Mouse (Mus musculus): ENCODE measurements around the gene Gm36245.

The Gm36245 gene

GRCm38 (mm10) chr15:77598958-77599357 is at the start of gene Gm36245:
Gene Gm36245, plus strand, starts transcription at chr15:77599258.
- no peaks in the 10 kb centered on the region for H3K4me1 ChIP-seq (replicated peaks; ENCODE audit: low read depth, low read length)
- no peaks in the 10 kb centered on the region for H3K36me3 ChIP-seq (ENCODE audit: insufficient read depth, low read length)
- H3K4me3 ChIP-seq (replicated peaks; ENCODE audit: low read length): no peak within 1 kb of the TSS
- no peaks in the 10 kb centered on the region for H3K9me3 ChIP-seq (ENCODE audit: low read length)
- H3K27me3 ChIP-seq (ENCODE audit: insufficient read depth, low read length): no peaks in the 10 kb centered on the region
- TF ChIP-seq CTCF (conservative IDR thresholded peaks at IDR 0.05; ENCODE audit: low read length): no peak
- no peak for TF ChIP-seq NANOG (IDR thresholded peaks at IDR 0.05; ENCODE audit: borderline replicate concordance, low read length)
- no peak for TF ChIP-seq POU5F1 (IDR thresholded peaks at IDR 0.05; ENCODE audit: borderline replicate concordance, low read length)

DNA sequence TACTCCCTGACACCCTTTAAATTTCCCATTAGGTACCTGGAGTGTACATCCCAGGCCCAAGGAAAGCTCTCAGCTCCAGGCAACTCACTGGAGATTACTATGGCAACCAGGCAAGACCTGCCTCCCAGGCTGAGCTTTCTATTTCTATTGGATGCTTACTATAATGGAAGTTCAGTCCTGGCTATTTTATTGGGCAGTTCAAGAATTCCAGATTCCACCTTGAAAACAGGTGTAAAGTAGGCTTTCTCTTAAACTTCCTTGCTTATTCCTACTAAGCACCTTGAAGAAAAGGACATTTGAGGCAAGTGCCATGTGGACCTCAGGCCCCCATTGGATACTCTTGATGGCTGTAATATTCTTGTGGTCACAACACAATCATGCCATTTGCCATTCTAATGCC is 37.3 kb upstream of the Gm36245 start, which contains the start of gene 1700025B11Rik:
Gene 1700025B11Rik (minus strand): TSS at position 101 of the 400 bp plus-strand sequence.
- Histone ChIP-seq H3K4me3 (replicated peaks; ENCODE audit: low read length) (no peak within 1 kb of the TSS), H3K9me3 (ENCODE audit: low read length) (no peaks in the 10 kb centered on the region), H3K27me3 (ENCODE audit: insufficient read depth, low read length) (no peaks in the 10 kb centered on the region), H3K4me1 (replicated peaks; ENCODE audit: low read depth, low read length) (peaks cover 14% of the 10 kb centered on the region), H3K36me3 (ENCODE audit: insufficient read depth, low read length) (no peaks in the 10 kb centered on the region)
- TF ChIP-seq CTCF (conservative IDR thresholded peaks at IDR 0.05; ENCODE audit: low read length) (no peak), NANOG (IDR thresholded peaks at IDR 0.05; ENCODE audit: borderline replicate concordance, low read length) (no peak), POU5F1 (IDR thresholded peaks at IDR 0.05; ENCODE audit: borderline replicate concordance, low read length) (no peak)

DNA sequence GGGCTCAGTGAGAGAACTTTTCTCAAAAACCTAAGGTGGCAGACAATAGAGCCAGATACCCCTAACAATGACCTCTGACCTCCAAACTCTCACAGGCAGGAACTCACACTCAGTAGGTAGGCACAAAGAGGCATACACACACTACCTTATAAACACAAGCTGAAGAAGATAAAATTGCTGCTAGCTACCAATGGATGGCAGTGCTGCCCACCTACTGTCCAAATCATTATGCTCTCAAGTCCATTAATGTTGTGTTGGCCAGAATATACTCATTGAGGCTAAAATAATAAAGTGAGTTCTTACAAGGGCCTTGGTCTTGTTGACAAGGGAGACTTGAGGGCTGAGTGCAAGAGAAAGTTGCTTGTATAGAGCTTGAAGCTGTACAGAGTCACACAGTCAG is 35.8 kb upstream of the Gm36245 start:
- Histone ChIP-seq H3K27me3 (ENCODE audit: insufficient read depth, low read length) (no peaks in the 10 kb centered on the region), H3K9me3 (ENCODE audit: low read length) (peaks cover 7% of the 10 kb centered on the region), H3K36me3 (ENCODE audit: insufficient read depth, low read length) (no peaks in the 10 kb centered on the region), H3K4me1 (replicated peaks; ENCODE audit: low read depth, low read length) (peaks cover 14% of the 10 kb centered on the region), H3K4me3 (replicated peaks; ENCODE audit: low read length) (no peak overlapping the region)
- TF ChIP-seq CTCF (conservative IDR thresholded peaks at IDR 0.05; ENCODE audit: low read length) (no peak), NANOG (IDR thresholded peaks at IDR 0.05; ENCODE audit: borderline replicate concordance, low read length) (no peak), POU5F1 (IDR thresholded peaks at IDR 0.05; ENCODE audit: borderline replicate concordance, low read length) (no peak)

GRCm38 (mm10) chr15:77578801-77579200 is 20.3 kb upstream of the Gm36245 start:
- no peak for TF ChIP-seq CTCF (conservative IDR thresholded peaks at IDR 0.05; ENCODE audit: low read length)
- no peak for TF ChIP-seq NANOG (IDR thresholded peaks at IDR 0.05; ENCODE audit: borderline replicate concordance, low read length)
- TF ChIP-seq POU5F1 (IDR thresholded peaks at IDR 0.05; ENCODE audit: borderline replicate concordance, low read length): no peak
- Histone ChIP-seq H3K4me3 (replicated peaks; ENCODE audit: low read length) (no peak overlapping the region), H3K9me3 (ENCODE audit: low read length) (peaks cover 14% of the 10 kb centered on the region; the same call in 1 of the 2 replicates), H3K27me3 (ENCODE audit: insufficient read depth, low read length) (no peaks in the 10 kb centered on the region), H3K4me1 (replicated peaks; ENCODE audit: low read depth, low read length) (no peaks in the 10 kb centered on the region), H3K36me3 (ENCODE audit: insufficient read depth, low read length) (no peaks in the 10 kb centered on the region)

- TF ChIP-seq CTCF (conservative IDR thresholded peaks at IDR 0.05; ENCODE audit: low read length) (no peak), NANOG (IDR thresholded peaks at IDR 0.05; ENCODE audit: borderline replicate concordance, low read length) (no peak)
- Histone ChIP-seq H3K4me3 (replicated peaks; ENCODE audit: low read length) (no peak overlapping the region), H3K9me3 (ENCODE audit: low read length) (peaks cover 9% of the 10 kb centered on the region; the same call in 1 of the 2 replicates), H3K36me3 (ENCODE audit: insufficient read depth, low read length) (no peaks in the 10 kb centered on the region), H3K27me3 (ENCODE audit: insufficient read depth, low read length) (no peaks in the 10 kb centered on the region), H3K4me1 (replicated peaks; ENCODE audit: low read depth, low read length) (no peaks in the 10 kb centered on the region)
Observed at GRCm38 (mm10) chr15:77579311-77579710, 19.7 kb upstream of the Gm36245 start.

DNA sequence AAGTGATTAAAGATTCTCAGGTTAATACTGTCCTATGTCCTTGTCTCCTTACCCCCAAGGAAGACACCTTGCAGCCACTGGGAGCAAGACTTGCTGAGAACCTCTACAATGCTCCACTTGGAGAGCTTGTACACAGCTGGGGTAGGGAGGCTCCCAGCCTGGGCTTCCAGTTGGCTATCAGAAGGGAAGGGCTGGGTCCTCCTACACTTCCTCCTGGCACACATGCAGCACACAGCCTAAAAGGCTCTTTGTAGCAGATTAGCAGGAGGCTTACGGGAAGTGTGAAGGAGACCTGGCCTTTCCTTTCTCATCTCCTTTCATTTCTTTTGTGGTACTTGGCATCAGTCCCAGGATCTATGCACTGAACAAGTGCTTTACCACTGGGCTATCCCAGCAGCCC is 17.4 kb upstream of the Gm36245 start:
- no peaks in the 10 kb centered on the region for H3K36me3 ChIP-seq (ENCODE audit: insufficient read depth, low read length)
- no peak overlapping the region for H3K4me3 ChIP-seq (replicated peaks; ENCODE audit: low read length)
- H3K4me1 ChIP-seq (replicated peaks; ENCODE audit: low read depth, low read length): no peaks in the 10 kb centered on the region
- H3K9me3 ChIP-seq (ENCODE audit: low read length): peaks cover 7% of the 10 kb centered on the region; the same call in 1 of the 2 replicates
- TF ChIP-seq POU5F1 (IDR thresholded peaks at IDR 0.05; ENCODE audit: borderline replicate concordance, low read length) (no peak), NANOG (IDR thresholded peaks at IDR 0.05; ENCODE audit: borderline replicate concordance, low read length) (no peak)
- 0 out of 2 replicates have a peak, but pooled peaks cover 3% of the 10 kb centered on the region for H3K27me3 ChIP-seq (ENCODE audit: insufficient read depth, low read length)

DNA sequence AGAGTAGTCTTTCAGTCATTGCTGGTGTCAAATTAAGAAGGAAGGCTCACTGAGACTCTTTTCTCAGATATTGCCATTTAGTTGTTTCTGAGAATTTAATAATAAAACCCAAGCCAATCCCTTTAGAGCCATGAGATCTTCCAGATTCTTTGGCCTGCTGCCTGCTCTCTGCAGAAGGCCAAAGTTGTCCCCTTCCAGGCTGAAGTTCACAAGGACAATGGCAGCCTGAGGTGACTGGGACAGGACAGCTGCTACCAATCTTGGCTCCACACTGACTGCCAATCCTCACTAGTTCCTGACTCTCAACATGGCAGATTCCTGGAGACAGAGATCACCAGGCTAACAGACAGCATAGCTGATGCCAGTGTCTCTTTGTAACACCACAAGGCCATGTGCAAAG is 12.0 kb upstream of the Gm36245 start:
- Histone ChIP-seq H3K9me3 (ENCODE audit: low read length) (peaks cover 7% of the 10 kb centered on the region; the same call in 1 of the 2 replicates), H3K27me3 (ENCODE audit: insufficient read depth, low read length) (0 out of 2 replicates have a peak, but pooled peaks cover 3% of the 10 kb centered on the region), H3K36me3 (ENCODE audit: insufficient read depth, low read length) (no peaks in the 10 kb centered on the region), H3K4me3 (replicated peaks; ENCODE audit: low read length) (no peak overlapping the region), H3K4me1 (replicated peaks; ENCODE audit: low read depth, low read length) (peaks cover 3% of the 10 kb centered on the region; the same call in 1 of the 2 replicates)
- no peak for TF ChIP-seq CTCF (conservative IDR thresholded peaks at IDR 0.05; ENCODE audit: low read length)
- TF ChIP-seq POU5F1 (IDR thresholded peaks at IDR 0.05; ENCODE audit: borderline replicate concordance, low read length): no peak
- no peak for TF ChIP-seq NANOG (IDR thresholded peaks at IDR 0.05; ENCODE audit: borderline replicate concordance, low read length)

GRCm38 (mm10) chr15:77588981-77589380 is 10.1 kb upstream of the Gm36245 start:
- TF ChIP-seq POU5F1 (IDR thresholded peaks at IDR 0.05; ENCODE audit: borderline replicate concordance, low read length): no peak
- no peak for TF ChIP-seq NANOG (IDR thresholded peaks at IDR 0.05; ENCODE audit: borderline replicate concordance, low read length)
- no peak for TF ChIP-seq CTCF (conservative IDR thresholded peaks at IDR 0.05; ENCODE audit: low read length)
- Histone ChIP-seq H3K4me3 (replicated peaks; ENCODE audit: low read length) (no peak overlapping the region), H3K27me3 (ENCODE audit: insufficient read depth, low read length) (peaks cover 3% of the 10 kb centered on the region; the same call in 1 of the 2 replicates)

DNA sequence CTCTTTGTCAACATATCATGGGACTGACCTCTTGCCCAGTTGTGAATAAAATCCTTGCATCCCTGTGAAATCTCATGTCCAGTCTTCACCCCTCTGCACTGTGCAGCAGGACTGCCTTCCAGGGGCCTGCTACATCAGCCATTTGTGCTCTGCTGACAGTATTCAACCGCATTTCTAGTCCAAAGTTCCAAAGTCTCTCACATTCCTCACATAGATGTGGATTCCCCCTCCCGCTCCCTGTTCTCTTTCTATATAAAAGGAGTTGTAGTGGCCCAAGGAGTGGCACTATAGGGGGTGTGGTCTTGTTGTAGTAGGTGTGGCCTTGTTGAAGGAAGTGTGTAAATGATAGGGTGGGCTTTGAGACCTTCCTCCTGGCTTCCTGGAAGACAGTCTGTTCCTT is 8.2 kb upstream of the Gm36245 start:
- H3K4me1 ChIP-seq (replicated peaks; ENCODE audit: low read depth, low read length): peaks cover 3% of the 10 kb centered on the region; the same call in 1 of the 2 replicates
- TF ChIP-seq POU5F1 (IDR thresholded peaks at IDR 0.05; ENCODE audit: borderline replicate concordance, low read length): no peak
- no peak for TF ChIP-seq NANOG (IDR thresholded peaks at IDR 0.05; ENCODE audit: borderline replicate concordance, low read length)
- H3K36me3 ChIP-seq (ENCODE audit: insufficient read depth, low read length): no peaks in the 10 kb centered on the region
- no peaks in the 10 kb centered on the region; the same call in 1 of the 2 replicates for H3K27me3 ChIP-seq (ENCODE audit: insufficient read depth, low read length)
- H3K9me3 ChIP-seq (ENCODE audit: low read length): no peaks in the 10 kb centered on the region
- H3K4me3 ChIP-seq (replicated peaks; ENCODE audit: low read length): no peak overlapping the region

More at GRCm38 (mm10) chr15:77588981-77589380, 10.1 kb upstream of the Gm36245 start:
- Histone ChIP-seq H3K9me3 (ENCODE audit: low read length) (no peaks in the 10 kb centered on the region), H3K36me3 (ENCODE audit: insufficient read depth, low read length) (no peaks in the 10 kb centered on the region), H3K4me1 (replicated peaks; ENCODE audit: low read depth, low read length) (peaks cover 3% of the 10 kb centered on the region; the same call in 1 of the 2 replicates)

Data from E14TG2a.4 (cell line).